Mouse (Mus musculus): ENCODE measurements around the gene Churc1.

Gene Churc1

GRCm38 (mm10) chr12:76765354-76765851, at the start of gene Churc1, which contains the start of gene Fntb:
Churc1 (plus strand) TSS chr12:76765538.
Fntb (plus strand) TSS chr12:76765589.
- peak; percentile 100 for DNase-seq (ENCODE audit: low read depth, low spot score)

GRCm38 (mm10) chr12:76718384-76718783, 47.0 kb upstream of the Churc1 start:
- no peak for DNase-seq (ENCODE audit: low read depth, low spot score)

- no peak for DNase-seq (ENCODE audit: low read depth, low spot score)
These were observed 44.8 kb upstream of the Churc1 start for GRCm38 (mm10) chr12:76720572-76720971.

GRCm38 (mm10) chr12:76722026-76722425, 43.3 kb upstream of the Churc1 start:
- no peak for DNase-seq (ENCODE audit: low read depth, low spot score)

GRCm38 (mm10) chr12:76727955-76728354, 37.4 kb upstream of the Churc1 start:
- no peak for DNase-seq (ENCODE audit: low read depth, low spot score)

GRCm38 (mm10) chr12:76750866-76751459, 14.4 kb upstream of the Churc1 start:
- no peak for DNase-seq (ENCODE audit: low read depth, low spot score)

- peak; percentile 46 for DNase-seq (ENCODE audit: low read depth, low spot score)
These were observed 12.6 kb upstream of the Churc1 start for GRCm38 (mm10) chr12:76752652-76753318.

- DNase-seq (ENCODE audit: low read depth, low spot score), result peak; percentile 22
These were observed 728 bp downstream of the Churc1 start for GRCm38 (mm10) chr12:76765901-76766630.

- no peak for DNase-seq (ENCODE audit: low read depth, low spot score)
These were observed 5.6 kb downstream of the Churc1 start for GRCm38 (mm10) chr12:76770841-76771500.

GRCm38 (mm10) chr12:76771540-76771939, 6.2 kb downstream of the Churc1 start:
- DNase-seq (ENCODE audit: low read depth, low spot score), result no peak

- no peak for DNase-seq (ENCODE audit: low read depth, low spot score)
These were observed 9.3 kb downstream of the Churc1 start for GRCm38 (mm10) chr12:76774652-76775051.

- DNase-seq (ENCODE audit: low read depth, low spot score), result no peak
These were observed 9.8 kb downstream of the Churc1 start for GRCm38 (mm10) chr12:76775132-76775531.

- no peak for DNase-seq (ENCODE audit: low read depth, low spot score)
These were observed 11.6 kb downstream of the Churc1 start for GRCm38 (mm10) chr12:76776898-76777297.

- no peak for DNase-seq (ENCODE audit: low read depth, low spot score)
These were observed 12.5 kb downstream of the Churc1 start for GRCm38 (mm10) chr12:76777845-76778244.

- DNase-seq (ENCODE audit: low read depth, low spot score), result no peak
These were observed 13.2 kb downstream of the Churc1 start for GRCm38 (mm10) chr12:76778305-76779083.

GRCm38 (mm10) chr12:76779951-76780350, 14.6 kb downstream of the Churc1 start:
- DNase-seq (ENCODE audit: low read depth, low spot score), result no peak

GRCm38 (mm10) chr12:76780639-76781468, 15.5 kb downstream of the Churc1 start:
- DNase-seq (ENCODE audit: low read depth, low spot score), result no peak

GRCm38 (mm10) chr12:76784056-76784619, 18.8 kb downstream of the Churc1 start:
- no peak for DNase-seq (ENCODE audit: low read depth, low spot score)

GRCm38 (mm10) chr12:76790446-76791084, 25.2 kb downstream of the Churc1 start:
- no peak for DNase-seq (ENCODE audit: low read depth, low spot score)
